Mouse (Mus musculus) megakaryocyte, embryonic 14.5 days (primary cell): Measurements from ENCODE around the gene Sacs.

ENCODE experiments used
- FLI1 ChIP-seq: IDR thresholded peaks from 2 replicates; pipeline ENCODE4 v1.6.1; 2012; ENCODE audit warnings: low read length, inconsistent platforms, mixed read lengths
- GATA1 ChIP-seq: IDR thresholded peaks from 3 replicates; pipeline ENCODE4 v1.6.1; 2012; ENCODE audit warnings: mixed read lengths, low read length, inconsistent platforms, borderline replicate concordance

DNA sequence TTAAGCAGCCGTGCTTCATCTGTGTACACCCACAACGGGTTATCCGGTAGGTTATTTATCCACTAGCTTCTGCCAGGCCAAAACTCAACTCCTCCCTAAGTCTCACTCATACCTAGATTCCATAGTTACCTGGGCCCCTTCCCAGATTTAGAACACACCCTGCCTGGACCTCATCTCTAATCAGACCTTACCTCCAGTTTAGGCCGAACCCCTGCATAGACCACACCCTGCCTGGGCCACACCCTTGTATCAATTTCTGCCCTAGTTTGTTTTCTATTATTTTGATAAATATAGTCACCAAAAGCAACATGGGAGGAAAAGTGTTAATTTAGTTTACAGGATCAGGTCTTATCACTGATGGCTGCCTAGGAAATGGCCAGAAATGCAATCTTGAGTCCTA, 91.9 kb downstream of the Sacs start:
- no peak for TF ChIP-seq GATA1
- no peak for TF ChIP-seq FLI1
